Mouse (Mus musculus) forebrain, embryonic 14.5 days (tissue): Measurements from ENCODE around the gene Commd9. TPM values are rescaled to one million over a fixed set of nuclear protein-coding genes. Genes with fewer than 3 reads are reported as not detected.

Experiments
- ATAC-seq: fragments of 200-750 bp; cut with Nextera tagmentation; 2 replicates; pipeline ENCODE4 v1.8.0; 2017; ENCODE audit warnings: mild to moderate bottlenecking, moderate library complexity
- DNase-seq: peaks from one replicate; pipeline ENCODE4 v3.0.0-alpha.2; 2015; ENCODE audit warnings: low spot score
- H3K27ac ChIP-seq: fragments of 300-500 bp; sonication (generic); 2 replicates; pipeline ENCODE4 v1.5.1; 2014; ENCODE audit warnings: low read depth, mild to moderate bottlenecking, control low read depth, low read length, moderate library complexity
- H3K27me3 ChIP-seq: fragments of 300-500 bp; sonication (generic); replicated peaks from 2 replicates; pipeline ENCODE4 v1.6.1; 2014; ENCODE audit warnings: low read length, control low read depth, mixed read lengths; ENCODE audit not compliant: control insufficient read depth, insufficient read depth
- H3K36me3 ChIP-seq: fragments of 300-500 bp; sonication (generic); 2 replicates; pipeline ENCODE4 v1.6.1; 2014; ENCODE audit warnings: low read length, control low read depth; ENCODE audit not compliant: control insufficient read depth, insufficient read depth
- H3K4me1 ChIP-seq: fragments of 300-500 bp; sonication (generic); 2 replicates; pipeline ENCODE4 v1.6.1; 2014; ENCODE audit warnings: antibody characterized with exemption, low read length, control low read depth; ENCODE audit not compliant: control insufficient read depth, insufficient read depth
- H3K4me2 ChIP-seq: fragments of 300-500 bp; sonication (generic); 2 replicates; pipeline ENCODE4 v1.6.1; 2014; ENCODE audit warnings: mild to moderate bottlenecking, control low read depth, low read length
- H3K4me3 ChIP-seq: fragments of 300-500 bp; sonication (generic); 2 replicates; pipeline ENCODE4 v1.5.1; 2014; ENCODE audit warnings: low read depth, low read length, control low read depth
- H3K9ac ChIP-seq: fragments of 300-500 bp; sonication (generic); 2 replicates; pipeline ENCODE4 v1.6.1; 2014; ENCODE audit warnings: mild to moderate bottlenecking, low read length, control low read depth, moderate library complexity
- H3K9me3 ChIP-seq: fragments of 300-500 bp; sonication (generic); replicated peaks from 2 replicates; pipeline ENCODE4 v1.6.1; 2016; ENCODE audit warnings: low read length, control low read depth, mixed read lengths; ENCODE audit not compliant: control insufficient read depth
- WGBS: fragments of 180-500 bp; shearing (Covaris S2); extraction: QIAGEN DNeasy Blood & Tissue Kit; methylation state at CpG from one replicate; pipeline ENCODE4 v1.1.7; 2014; 5-methylcytosine and 5-hydroxymethylcytosine counted together
- polyA plus RNA-seq: library from polyadenylated mRNA; unstranded; fragments of >200 nt; fragmentation: Nextera tagmentation; extraction: Ambion mirVana; gene quantifications from 2 replicates; pipeline ENCODE4 v1.2.1, GENCODE M21; 2014

The Commd9 gene
- polyA plus RNA-seq, 1 experiment from 2014 or later, result 118 TPM

GRCm38 (mm10) chr2:101905534-101906378, 19.7 kb downstream of the Commd9 start:
- Histone ChIP-seq H3K4me2 (peak overlapping the region; percentile 43), H3K27me3 (no peaks in the 10 kb centered on the region), H3K4me3 (no peak overlapping the region), H3K36me3 (peaks cover 13% of the 10 kb centered on the region; the same call in 1 of the 2 replicates), H3K9ac (peak overlapping the region; percentile 45; the same call in 1 of the 2 replicates), H3K4me1 (peaks cover 10% of the 10 kb centered on the region; the same call in 1 of the 2 replicates), H3K9me3 (0 out of 2 replicates have a peak, but pooled peaks cover 2% of the 10 kb centered on the region), H3K27ac (no peak overlapping the region; the same call in 1 of the 2 replicates)
- 17% methylated on average over 21 of the region's 21 CpGs for WGBS
- peak; percentile 83 for ATAC-seq
- DNase-seq, result peak; percentile 95

GRCm38 (mm10) chr2:101906379-101906690, 20.3 kb downstream of the Commd9 start:
- WGBS, result 41% methylated on average over 5 of the region's 5 CpGs
- Histone ChIP-seq H3K4me1 (peaks cover 10% of the 10 kb centered on the region; the same call in 1 of the 2 replicates), H3K9ac (peak overlapping the region; percentile 45; the same call in 1 of the 2 replicates), H3K27me3 (no peaks in the 10 kb centered on the region), H3K27ac (no peak overlapping the region), H3K4me3 (no peak overlapping the region), H3K36me3 (peaks cover 7% of the 10 kb centered on the region; the same call in 1 of the 2 replicates), H3K9me3 (0 out of 2 replicates have a peak, but pooled peaks cover 2% of the 10 kb centered on the region), H3K4me2 (peak overlapping the region; percentile 43)
- ATAC-seq (peak; percentile 37), DNase-seq (no peak)

GRCm38 (mm10) chr2:101907386-101908022, 21.5 kb downstream of the Commd9 start:
- no peak overlapping the region for H3K4me2 ChIP-seq
- ATAC-seq (no peak), DNase-seq (no peak)
- H3K9ac ChIP-seq, result no peak overlapping the region
- H3K4me3 ChIP-seq, result no peak overlapping the region
- H3K27me3 ChIP-seq, result no peaks in the 10 kb centered on the region
- H3K4me1 ChIP-seq, result peaks cover 10% of the 10 kb centered on the region; the same call in 1 of the 2 replicates
- 0 out of 2 replicates have a peak, but pooled peaks cover 2% of the 10 kb centered on the region for H3K9me3 ChIP-seq
- WGBS, result 67% methylated on average over 10 of the region's 10 CpGs
- no peaks in the 10 kb centered on the region for H3K36me3 ChIP-seq
- no peak overlapping the region for H3K27ac ChIP-seq

- Histone ChIP-seq H3K27ac (no peak overlapping the region), H3K4me1 (peaks cover 10% of the 10 kb centered on the region; the same call in 1 of the 2 replicates), H3K4me3 (no peak overlapping the region), H3K9me3 (0 out of 2 replicates have a peak, but pooled peaks cover 2% of the 10 kb centered on the region), H3K9ac (no peak overlapping the region), H3K27me3 (no peaks in the 10 kb centered on the region), H3K4me2 (no peak overlapping the region), H3K36me3 (no peaks in the 10 kb centered on the region)
- no peak for DNase-seq
- 72% methylated on average over 13 of the region's 13 CpGs for WGBS
- no peak for ATAC-seq
Measured at GRCm38 (mm10) chr2:101908773-101909172, 22.7 kb downstream of the Commd9 start.

GRCm38 (mm10) chr2:101909326-101910080, 23.5 kb downstream of the Commd9 start:
- WGBS, result 84% methylated on average over 15 of the region's 15 CpGs
- Histone ChIP-seq H3K9ac (no peak overlapping the region), H3K9me3 (0 out of 2 replicates have a peak, but pooled peaks cover 2% of the 10 kb centered on the region), H3K4me2 (no peak overlapping the region), H3K27me3 (no peaks in the 10 kb centered on the region), H3K4me3 (no peak overlapping the region), H3K27ac (no peak overlapping the region), H3K4me1 (peaks cover 10% of the 10 kb centered on the region; the same call in 1 of the 2 replicates), H3K36me3 (no peaks in the 10 kb centered on the region)
- ATAC-seq (no peak), DNase-seq (no peak)

GRCm38 (mm10) chr2:101918518-101918917, 32.5 kb downstream of the Commd9 start:
- H3K9me3 ChIP-seq, result no peaks in the 10 kb centered on the region
- ATAC-seq, result no peak
- H3K9ac ChIP-seq, result no peak overlapping the region
- 92% methylated on average over 7 of the region's 7 CpGs for WGBS
- no peaks in the 10 kb centered on the region for H3K36me3 ChIP-seq
- H3K27me3 ChIP-seq, result no peaks in the 10 kb centered on the region
- no peak for DNase-seq
- no peak overlapping the region; the same call in 1 of the 2 replicates for H3K27ac ChIP-seq
- no peak overlapping the region for H3K4me2 ChIP-seq
- 0 out of 2 replicates have a peak, but pooled peaks cover 6% of the 10 kb centered on the region for H3K4me1 ChIP-seq
- H3K4me3 ChIP-seq, result no peak overlapping the region

- Histone ChIP-seq H3K9me3 (no peaks in the 10 kb centered on the region), H3K27me3 (no peaks in the 10 kb centered on the region), H3K9ac (no peak overlapping the region), H3K4me2 (no peak overlapping the region), H3K4me1 (0 out of 2 replicates have a peak, but pooled peaks cover 6% of the 10 kb centered on the region), H3K36me3 (no peaks in the 10 kb centered on the region), H3K27ac (peak overlapping the region; percentile 16; the same call in 1 of the 2 replicates), H3K4me3 (no peak overlapping the region)
- peak; percentile 62; the same call in 1 of the 2 replicates for ATAC-seq
- DNase-seq, result peak; percentile 28
- WGBS, result 32% methylated on average over 2 of the region's 2 CpGs
Measured at GRCm38 (mm10) chr2:101920136-101920554, 34.1 kb downstream of the Commd9 start.

GRCm38 (mm10) chr2:101922302-101922701, 36.3 kb downstream of the Commd9 start:
- ATAC-seq, result no peak
- no peak overlapping the region for H3K4me2 ChIP-seq
- no peak for DNase-seq
- no peak overlapping the region for H3K4me3 ChIP-seq
- no peak overlapping the region for H3K27ac ChIP-seq
- WGBS, result 97% methylated on average over 4 of the region's 4 CpGs
- H3K36me3 ChIP-seq, result no peaks in the 10 kb centered on the region
- H3K9me3 ChIP-seq, result no peaks in the 10 kb centered on the region
- H3K27me3 ChIP-seq, result no peaks in the 10 kb centered on the region
- H3K4me1 ChIP-seq, result peaks cover 13% of the 10 kb centered on the region
- H3K9ac ChIP-seq, result no peak overlapping the region
